Mouse (Mus musculus): Measurements from ENCODE around the gene Camkmt.

Camkmt gene

DNA sequence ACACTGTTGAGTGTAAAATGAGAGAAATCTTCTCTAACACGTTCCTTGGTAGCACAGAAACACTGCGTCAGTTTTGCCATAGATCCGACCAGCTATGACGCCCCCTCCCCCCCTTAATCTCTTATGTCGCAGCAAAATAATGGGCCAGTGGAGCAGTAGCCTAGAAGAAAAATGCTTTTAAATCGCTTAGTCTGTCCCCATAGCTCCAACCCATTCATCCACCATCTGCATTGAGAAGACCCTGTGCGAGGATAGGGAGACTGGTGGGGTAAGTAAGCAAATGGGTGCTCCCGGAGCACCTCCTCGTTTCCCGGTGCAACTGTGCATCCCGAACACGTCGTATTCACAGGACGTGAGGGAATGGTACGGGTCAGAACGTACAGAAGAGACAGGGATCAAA is 731 bp upstream of the Camkmt start:
- DNase-seq (ENCODE audit: low spot score in 2 of 2), result no peak

DNA sequence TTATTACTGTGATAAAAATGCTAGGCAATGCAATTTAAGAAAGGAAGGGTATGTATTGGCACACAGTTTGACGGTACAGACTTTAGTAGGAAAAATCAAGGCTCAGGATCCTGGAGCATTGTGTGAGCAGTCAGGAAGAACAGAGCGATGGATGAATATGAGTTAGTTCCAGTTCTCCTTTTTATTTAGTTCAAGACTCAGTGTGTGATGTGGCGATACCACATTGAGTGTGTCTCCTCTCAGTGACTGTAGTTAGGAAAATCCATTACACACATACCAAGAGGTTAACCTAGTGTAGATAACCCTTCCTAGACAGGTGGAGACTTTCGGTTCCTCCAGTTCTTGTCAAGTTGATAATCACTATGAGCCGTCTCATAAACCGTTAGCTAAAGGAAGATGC is 1.4 kb downstream of the Camkmt start:
- DNase-seq (ENCODE audit: low spot score in 2 of 2), result no peak

DNA sequence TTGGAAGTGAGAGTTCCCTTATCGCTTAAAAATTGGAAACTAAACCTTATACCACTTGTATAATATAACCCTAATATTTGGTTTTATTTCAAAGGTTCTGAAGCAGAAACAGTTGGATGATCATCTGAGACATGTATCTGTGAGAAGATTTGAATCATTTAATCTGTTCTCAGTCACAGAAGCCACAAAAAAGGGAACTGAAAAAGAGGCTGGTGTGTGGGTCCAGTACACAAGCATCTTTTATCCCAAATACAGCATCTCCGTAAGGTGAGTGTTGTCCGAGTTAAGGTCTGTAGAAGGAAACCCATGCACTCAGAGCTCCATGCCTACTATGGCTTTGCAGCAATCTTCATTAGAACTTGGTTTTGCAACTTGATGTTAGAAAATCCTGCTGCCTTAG is 6.0 kb downstream of the Camkmt start:
- no peak for DNase-seq (ENCODE audit: low spot score in 2 of 2)

DNA sequence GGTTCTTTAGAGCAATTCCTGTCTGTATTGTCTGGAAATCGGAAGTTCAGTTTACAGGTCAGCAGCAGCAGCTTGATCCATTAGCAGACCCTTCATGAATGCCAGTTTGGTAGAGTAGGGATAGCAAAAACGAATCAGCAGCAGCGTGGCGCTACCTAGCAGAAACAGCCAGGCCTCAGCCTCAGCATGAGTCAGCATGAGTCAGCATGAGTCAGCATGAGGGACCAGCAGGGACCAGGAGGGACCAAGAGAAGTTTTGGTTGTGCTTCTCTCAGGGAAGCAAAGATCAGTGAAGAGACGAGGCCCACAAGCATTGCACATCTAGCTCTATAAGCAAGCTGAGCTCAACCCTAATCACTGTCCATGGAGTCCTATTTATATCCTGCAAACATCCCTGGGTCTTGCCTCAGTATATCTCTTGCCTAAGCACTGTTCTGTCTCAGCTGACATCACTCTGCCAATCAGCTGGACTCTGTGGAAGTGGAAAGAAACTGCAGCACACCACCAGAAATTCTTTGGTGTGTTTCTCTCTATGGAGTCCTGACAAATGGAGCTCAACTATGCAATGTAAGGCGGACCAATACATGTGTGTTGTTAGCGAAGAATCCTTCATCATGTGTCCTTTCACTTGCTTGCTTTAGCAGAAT is 8.4 kb downstream of the Camkmt start:
- DNase-seq (ENCODE audit: low spot score in 2 of 2), result no peak

DNA sequence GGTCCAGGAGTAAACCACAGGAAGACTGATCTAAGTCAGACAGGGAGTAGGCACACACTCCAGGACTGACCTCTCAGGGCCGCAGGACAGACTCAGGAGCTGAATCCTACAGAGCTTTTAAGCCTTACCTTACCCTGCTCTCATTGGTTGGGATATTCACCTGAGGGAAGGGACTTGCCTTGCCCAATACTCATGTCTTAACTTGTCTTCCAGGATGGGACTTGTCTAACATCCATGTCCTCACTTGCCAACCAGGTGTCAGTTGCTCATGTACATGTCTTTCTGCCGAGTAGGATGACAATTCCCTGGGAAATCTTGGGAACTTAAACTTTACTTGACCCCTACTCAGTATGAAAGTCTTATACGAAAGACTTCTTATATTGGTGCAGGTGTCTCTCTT is 9.9 kb downstream of the Camkmt start:
- DNase-seq (ENCODE audit: low spot score in 2 of 2), result no peak

DNA sequence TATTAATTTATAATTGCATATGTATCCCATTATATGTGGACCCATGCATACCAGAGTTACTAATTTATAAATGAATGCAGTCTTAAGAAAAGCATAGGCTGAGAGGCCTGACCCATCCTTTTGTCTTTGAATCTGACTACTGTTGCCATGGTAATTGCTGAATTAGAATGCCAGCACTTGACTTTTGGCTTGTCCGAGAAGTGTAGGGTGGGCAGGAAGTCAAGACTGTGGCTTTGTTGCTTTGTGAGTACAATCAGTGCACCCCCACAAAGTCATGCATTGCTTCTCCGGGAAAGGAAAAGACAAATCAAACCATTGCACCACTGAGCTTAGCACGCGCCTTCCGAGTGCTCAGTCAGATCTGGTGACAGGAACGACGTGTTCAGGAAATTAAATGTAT is 11.4 kb downstream of the Camkmt start:
- no peak for DNase-seq (ENCODE audit: low spot score in 2 of 2)

DNA sequence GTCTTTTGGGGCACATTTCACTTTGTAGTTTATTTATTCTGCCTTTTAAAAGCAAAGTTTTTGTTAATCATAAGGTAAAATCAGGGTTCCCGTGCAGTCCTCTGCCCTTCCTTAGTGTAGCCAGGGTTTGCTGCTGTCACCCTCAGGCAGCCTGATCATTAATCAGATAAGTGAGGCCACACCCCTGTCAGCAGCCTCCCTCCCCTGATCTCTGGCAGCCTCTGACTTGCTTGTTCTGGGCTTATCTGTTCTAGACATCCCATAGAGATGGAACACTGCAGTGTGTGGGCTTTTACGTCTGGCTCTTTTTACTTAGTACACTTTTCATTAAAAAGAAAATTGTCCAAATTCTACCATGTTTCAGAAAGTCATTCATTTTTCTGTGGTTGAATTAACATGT is 13.0 kb downstream of the Camkmt start:
- DNase-seq (ENCODE audit: low spot score in 2 of 2), result no peak

DNA sequence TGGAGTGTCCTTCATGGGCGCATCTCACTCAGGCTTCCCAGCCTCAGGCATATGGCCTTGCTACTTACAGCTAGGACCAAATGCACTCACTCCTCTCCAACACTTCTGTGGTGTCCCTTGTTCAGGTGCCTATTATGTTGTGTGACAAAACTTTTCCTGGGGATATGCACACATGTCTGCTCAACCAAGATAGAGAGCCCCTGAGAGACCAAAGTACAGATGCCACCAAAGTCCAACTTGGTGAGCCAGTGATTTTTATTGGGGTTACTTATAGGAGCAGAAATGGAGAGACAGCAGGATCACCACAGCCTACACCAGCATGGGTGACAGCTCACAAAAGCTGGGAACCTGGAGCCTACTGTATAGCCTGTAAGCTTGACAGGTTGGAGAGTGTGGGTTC is 20.3 kb downstream of the Camkmt start:
- DNase-seq (ENCODE audit: low spot score in 2 of 2), result no peak

DNA sequence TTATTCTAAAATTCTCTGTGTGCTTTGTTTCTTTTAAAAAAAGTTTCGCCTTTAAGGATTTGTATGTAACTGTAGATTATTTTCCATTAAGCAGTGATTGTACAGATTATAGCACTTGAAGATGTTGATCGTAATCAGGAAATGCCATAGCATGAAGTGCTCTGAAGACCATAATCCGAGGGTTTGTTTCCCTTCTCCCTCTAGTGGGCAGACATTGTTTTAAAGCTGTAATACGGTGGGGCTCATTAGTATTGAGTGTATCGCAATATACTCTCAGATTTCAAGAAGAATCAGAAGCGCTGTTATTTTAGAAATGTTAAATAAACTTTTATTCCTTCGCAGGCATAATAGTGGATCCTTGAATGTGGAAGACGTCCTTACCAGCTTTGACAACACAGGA is 23.1 kb downstream of the Camkmt start:
- no peak for DNase-seq (ENCODE audit: low spot score in 2 of 2)

DNA sequence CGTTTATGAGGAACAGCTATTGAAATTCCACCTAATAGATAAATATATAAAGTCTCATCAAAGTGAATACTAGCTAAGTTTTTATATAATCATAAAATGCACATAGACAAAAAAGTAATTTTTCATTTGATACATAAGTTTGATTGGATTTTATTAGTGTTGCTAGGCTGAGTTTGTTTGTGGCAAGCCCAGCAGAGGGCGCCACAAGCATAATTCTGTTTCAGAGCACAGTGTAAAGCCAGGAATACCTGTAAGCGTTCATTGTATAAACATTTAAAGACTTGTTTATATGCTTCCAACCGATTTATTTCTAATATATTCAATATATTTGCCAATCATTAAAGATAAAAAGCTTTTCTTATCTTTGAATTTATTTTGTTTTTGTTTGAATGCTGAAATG is 26.3 kb downstream of the Camkmt start:
- DNase-seq (ENCODE audit: low spot score in 2 of 2), result peak in 1 of 2 experiments; percentile 60

DNA sequence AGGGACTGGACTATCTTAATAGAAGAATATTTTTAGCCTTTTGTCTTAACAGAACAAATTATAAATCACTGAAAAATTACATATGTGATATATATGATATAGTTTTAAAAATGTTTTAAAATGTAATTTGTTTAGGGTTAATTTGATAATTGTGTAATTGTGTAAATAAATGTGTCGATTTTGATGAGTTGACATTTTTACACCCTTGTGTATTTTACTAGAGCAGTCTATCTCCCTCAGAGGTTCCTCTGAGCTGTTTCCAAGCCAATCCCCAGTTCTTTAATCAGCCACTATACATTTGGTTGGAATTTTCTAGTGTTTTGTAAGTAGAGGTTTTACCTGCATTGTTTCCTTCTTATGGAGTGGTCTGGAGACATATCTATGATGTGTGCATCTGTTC is 48.0 kb downstream of the Camkmt start:
- no peak for DNase-seq (ENCODE audit: low spot score in 2 of 2)

DNA sequence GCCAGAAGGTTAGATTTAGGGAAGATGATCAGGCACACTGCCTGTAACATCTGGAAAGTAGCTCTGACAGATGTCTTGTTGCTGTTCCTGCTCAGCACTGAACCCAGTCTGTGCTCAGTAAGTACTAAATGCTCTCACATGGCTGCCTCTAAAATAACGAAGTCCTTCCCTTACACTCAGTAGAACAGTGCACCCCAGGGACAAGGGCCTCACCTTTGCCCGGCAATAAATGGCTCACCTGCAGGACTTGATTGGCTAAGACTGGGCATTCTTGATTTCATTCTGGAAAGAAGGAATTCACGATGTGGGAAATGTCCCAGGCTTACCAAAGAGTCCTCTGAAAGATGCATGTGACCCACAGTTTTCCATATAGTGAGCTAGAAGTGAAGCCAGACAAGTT is 51.3 kb downstream of the Camkmt start:
- DNase-seq (ENCODE audit: low spot score in 2 of 2), result no peak

DNA sequence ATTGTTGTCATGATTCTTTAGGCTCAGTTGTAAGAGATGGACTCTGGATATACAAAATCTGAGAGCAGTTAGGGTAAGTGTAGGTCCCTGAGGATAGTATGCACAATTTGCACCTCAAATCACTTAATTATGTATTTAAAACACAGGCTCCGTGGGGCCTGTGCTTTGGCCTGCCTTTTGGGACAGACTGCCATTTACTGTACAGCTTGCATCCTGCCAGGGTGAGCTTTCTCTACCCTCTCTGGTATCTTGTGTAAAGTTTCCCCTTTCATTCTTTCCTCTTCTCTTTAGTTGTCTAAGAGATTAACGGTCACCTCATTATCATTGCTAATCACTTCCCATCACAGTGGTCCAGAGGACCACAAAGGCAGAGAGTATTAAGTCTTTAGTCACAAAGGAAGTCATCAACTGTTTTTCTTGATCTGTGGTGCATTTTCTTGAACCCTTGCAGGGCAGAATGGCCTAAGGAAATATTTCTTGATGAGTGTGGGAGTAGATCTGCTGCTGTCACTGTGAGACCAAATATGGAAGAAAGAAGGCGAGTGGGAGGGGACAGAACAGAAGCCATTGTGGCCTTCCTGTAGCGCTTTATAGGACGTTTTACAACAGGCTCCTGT is 52.3 kb downstream of the Camkmt start:
- no peak for DNase-seq (ENCODE audit: low spot score in 2 of 2)

DNA sequence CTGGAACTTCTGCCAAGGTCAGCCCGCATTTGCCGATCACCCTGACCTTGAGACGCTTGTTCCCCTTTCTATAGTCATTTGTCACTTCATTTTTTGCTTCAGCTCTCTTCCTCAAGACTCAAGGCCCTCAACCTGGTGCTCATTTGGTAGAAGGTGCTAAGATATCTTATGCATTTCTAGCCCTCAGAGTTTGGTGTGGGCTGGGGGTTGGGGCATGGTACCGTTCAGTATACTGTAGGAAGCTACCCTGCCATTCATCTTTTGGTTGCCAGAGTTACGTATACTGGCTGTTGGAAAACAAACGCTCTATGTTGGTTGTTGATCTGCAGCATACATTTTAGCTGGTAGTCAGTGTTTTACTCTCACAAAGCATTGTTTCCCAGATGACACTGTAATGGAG is 53.8 kb downstream of the Camkmt start:
- DNase-seq (ENCODE audit: low spot score in 2 of 2), result no peak

DNA sequence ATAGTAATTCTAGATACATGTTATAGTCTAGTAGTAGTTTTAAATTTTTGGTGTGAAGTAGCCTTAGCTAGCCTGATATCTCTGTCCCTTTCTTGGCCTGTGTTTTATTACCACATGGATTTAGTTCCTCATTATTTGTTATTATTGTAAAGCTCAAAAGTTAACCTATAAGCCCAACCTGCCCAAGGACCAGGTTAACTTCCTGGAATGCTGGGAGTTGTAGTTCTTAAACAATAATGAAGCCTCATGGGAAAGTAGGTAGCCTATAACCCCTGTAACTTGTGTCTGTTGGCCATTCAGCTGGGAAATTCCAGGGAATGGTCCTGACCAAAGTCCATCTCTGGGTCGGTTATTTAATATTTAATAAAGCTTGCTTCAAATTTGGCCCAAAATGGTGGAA is 58.0 kb downstream of the Camkmt start:
- DNase-seq (ENCODE audit: low spot score in 2 of 2), result no peak

DNA sequence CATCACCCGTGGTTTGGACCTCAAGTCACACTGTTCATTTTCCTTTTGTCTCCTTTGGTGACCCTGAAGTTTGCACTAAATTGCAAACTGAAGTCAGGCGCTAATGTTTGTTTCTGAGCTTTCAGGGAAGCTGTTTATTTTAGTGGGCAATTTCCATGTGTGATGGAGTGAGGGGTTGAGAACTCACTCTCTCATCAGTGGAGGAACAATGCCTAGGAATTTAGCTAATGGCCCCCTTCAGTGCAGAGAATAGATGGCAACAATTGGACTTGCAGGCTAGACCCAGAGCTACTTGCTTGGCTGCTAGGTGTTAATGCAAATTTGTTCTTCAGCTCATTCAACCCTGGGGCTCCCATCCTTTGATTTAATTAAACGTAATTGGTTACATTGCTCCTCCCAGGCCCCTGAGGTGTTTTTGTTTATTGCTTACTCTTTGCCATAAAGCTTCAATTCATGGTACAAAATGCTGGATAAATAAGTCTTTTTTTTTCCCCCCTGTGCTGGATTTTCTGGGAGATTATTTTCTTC is 58.9 kb downstream of the Camkmt start:
- no peak for DNase-seq (ENCODE audit: low spot score in 2 of 2)

DNA sequence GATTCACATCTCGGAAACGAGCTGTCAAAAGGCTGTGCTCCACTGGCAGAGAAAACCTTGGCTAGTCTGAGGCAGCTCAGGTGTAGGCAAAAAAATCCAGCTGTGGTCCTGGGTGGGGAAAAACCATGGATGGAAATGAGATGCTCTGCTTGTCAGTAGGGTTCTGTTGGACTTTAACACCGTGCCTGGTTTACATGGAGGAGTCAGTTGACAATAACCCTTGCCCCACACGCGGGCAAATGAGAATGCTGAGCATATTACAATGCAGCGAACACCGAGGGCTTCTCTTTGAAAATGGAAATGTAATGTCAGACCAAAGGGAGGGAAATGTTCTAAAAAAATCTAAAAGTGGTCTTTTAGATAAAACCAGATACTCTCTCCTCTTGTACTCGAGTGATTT is 60.9 kb downstream of the Camkmt start:
- DNase-seq (ENCODE audit: low spot score in 2 of 2), result no peak

DNA sequence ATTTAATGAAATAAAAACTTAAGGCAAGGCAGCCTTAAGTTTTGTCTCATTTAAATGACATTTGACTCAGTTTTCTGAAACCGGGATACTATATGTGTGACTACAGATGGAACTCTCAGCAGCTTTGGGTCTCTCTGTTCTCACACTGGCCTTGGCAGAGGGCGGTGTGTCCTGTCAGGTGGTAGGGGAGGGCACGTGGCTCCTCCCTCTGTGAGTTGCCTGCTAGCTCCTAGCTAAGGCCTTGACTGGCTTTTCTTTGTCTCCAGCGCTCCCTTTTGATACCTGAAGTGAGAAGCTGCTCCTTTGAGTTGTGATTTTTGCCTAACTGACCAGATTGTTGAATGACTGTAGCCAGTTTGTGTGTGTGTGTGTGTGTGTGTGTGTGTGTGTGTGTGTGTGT is 67.8 kb downstream of the Camkmt start:
- DNase-seq (ENCODE audit: low spot score in 2 of 2), result no peak

DNA sequence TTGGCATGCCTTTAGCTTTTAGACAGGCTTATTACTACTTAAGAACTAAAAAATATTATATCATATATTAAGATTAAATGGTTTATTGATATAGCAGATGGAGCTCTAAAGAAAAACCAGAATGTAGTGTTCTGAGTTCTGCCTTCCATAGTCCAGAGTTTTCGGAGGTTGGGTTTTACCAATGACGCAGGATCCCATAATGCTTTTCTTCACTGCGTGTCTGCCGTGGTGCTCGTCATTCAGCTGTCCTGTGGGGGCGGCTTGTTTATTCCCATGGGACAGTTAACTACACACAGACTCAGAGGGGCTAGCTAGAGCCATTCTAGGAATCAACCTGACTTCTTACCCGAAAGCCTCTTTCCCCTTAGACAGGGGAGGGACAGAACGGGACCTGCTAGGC is 69.2 kb downstream of the Camkmt start:
- DNase-seq (ENCODE audit: low spot score in 2 of 2), result no peak

DNA sequence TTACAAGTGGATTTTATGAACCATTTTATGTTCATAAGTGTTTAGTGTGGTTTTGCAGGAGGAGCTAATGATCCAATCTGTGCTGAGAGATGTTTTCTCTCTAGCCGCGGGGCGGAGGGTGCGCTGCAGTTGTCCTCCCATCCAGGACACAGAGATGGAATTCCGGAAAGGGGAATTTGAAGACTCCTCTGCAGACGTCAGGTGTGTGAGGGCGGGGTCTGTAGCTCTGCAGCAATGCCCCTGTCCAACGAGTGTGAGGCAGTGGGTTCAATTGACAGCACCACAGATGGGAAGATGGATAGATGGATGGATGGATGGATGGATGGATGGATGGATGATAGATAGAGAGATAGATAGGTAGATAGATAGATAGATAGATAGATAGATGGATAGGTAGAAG is 70.4 kb downstream of the Camkmt start:
- no peak for DNase-seq (ENCODE audit: low spot score in 2 of 2)

DNA sequence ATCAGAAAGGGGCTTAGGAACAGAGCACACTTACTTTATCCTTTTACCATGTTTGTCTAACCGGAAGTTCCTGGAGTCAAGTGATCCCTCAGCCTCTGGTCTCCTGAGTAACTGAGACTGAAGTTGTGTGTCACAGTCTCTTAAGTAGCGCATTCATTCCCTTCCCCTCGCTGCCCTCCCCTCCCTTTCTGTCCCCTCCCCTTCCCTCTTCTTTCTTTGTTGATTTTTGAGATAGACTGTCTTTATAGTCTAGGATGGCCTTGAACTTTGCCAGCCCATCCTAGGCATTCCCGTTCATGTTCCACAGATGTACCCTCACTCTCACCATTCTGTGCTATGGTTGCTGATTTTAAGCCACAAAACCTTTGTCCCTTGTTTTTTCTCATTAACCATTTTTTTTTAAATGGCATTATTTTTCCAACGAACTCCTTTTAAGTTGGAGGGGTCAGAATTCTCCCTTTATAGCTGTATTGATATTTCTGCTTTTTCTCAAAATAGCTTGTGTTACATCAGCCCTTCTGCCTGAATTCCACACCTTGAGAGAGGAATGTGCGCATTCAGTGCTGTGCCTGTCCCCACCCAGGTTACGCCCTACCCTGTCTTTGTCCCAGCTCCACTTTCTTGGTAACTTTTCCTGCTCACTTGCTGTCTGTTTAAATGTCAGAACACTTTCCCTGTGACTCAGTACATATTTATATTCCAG is 72.4 kb downstream of the Camkmt start:
- DNase-seq (ENCODE audit: low spot score in 2 of 2), result no peak

DNA sequence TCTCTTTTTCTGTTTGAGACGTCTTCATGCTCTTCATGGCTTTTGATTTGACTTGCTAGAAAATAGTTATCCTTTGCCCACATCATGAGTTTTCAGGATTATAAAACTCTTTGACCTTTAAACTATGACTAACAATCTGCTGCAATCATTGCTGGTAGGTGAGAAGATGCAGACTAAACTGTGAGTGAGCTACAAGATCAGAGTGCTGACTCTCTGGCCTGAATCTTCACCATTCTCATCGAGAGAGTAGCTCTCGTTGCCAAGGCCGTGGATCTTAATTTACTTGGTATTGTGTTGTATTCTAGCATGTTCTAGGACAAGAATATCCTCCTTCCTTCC is 72.9 kb downstream of the Camkmt start:
- DNase-seq (ENCODE audit: low spot score in 2 of 2), result no peak

DNA sequence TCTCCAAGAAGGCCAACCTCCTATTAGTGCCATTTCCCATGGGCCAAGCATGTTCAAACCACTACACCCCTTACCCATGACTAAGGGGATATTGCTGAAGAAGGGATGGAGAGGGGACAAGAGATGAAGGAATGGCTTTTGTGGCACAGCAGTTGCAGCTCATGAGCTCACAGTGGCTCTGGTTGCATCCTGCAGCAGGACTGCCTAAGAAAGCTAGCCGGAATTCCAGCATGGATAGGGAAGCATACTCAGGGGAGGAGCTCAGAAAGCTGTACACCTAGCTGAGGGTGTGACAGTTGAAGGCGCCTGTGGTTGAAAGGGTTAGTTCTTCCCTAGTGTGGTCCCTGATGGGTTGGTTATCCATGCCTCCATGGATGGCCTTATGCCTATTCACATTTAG is 78.4 kb downstream of the Camkmt start:
- DNase-seq (ENCODE audit: low spot score in 2 of 2), result no peak

All from frontal cortex, postnatal 14 days (tissue).